Mouse (Mus musculus) ES-E14 (cell line): Measurements from ENCODE around the gene Rmi1.

Experiments used
- CHD2 ChIP-seq: IDR thresholded peaks from 2 replicates; pipeline ENCODE4 v1.6.1; 2014; ENCODE audit warnings: mild to moderate bottlenecking, low read depth, low read length, inconsistent platforms
- ZC3H11A ChIP-seq: IDR thresholded peaks from 2 replicates; pipeline ENCODE4 v1.6.1; 2012; ENCODE audit warnings: low read depth, mild to moderate bottlenecking, inconsistent platforms, low read length, borderline replicate concordance
- ZNF384 ChIP-seq: IDR thresholded peaks from 2 replicates; pipeline ENCODE4 v1.6.1; 2012; ENCODE audit warnings: low read depth, low read length, inconsistent platforms

GRCm38 (mm10) chr13:58400576-58400975 is 1.5 kb upstream of the Rmi1 start:
- TF ChIP-seq CHD2, result no peak; the same call in 1 of the 2 replicates
- no peak for TF ChIP-seq ZNF384
- TF ChIP-seq ZC3H11A, result no peak
